Mouse (Mus musculus) v-Abl transformed pro-B cells (cell line): ENCODE data around the gene Fat3.

Source experiments
- in situ Hi-C, 2 experiments: fragments of 400-800 bp; cut with MboI; formaldehyde crosslinking; loops; one replicate each; pipeline ENCODE4 v1.15.1; 2025; ENCODE audit not compliant: unreplicated experiment in 2 of 2

Gene Fat3

GRCm38 (mm10) chr9:16312599-16313197 lies 188.4 kb downstream of the Fat3 start:
- in situ Hi-C loops, result no loop called here

GRCm38 (mm10) chr9:16310855-16311848 lies 189.9 kb downstream of the Fat3 start:
- in situ Hi-C loops, result no loop called here

- in situ Hi-C loops, result no loop called here
These were observed 190.8 kb downstream of the Fat3 start for GRCm38 (mm10) chr9:16310305-16310704.

GRCm38 (mm10) chr9:16307789-16308188 lies 193.3 kb downstream of the Fat3 start:
- in situ Hi-C loops, result no loop called here

- in situ Hi-C loops, result no loop called here
These were observed 194.9 kb downstream of the Fat3 start for GRCm38 (mm10) chr9:16306222-16306621.

GRCm38 (mm10) chr9:16305396-16306086 lies 195.5 kb downstream of the Fat3 start:
- in situ Hi-C loops, result no loop called here

- in situ Hi-C loops, result no loop called here
These were observed 196.1 kb downstream of the Fat3 start for GRCm38 (mm10) chr9:16304949-16305348.

- in situ Hi-C loops, result no loop called here
These were observed 198.6 kb downstream of the Fat3 start for GRCm38 (mm10) chr9:16302484-16302883.

GRCm38 (mm10) chr9:16297935-16298334 lies 203.2 kb downstream of the Fat3 start:
- in situ Hi-C loops, result no loop called here

GRCm38 (mm10) chr9:16293928-16294806 lies 206.9 kb downstream of the Fat3 start:
- in situ Hi-C loops, result no loop called here

GRCm38 (mm10) chr9:16292492-16292891 lies 208.6 kb downstream of the Fat3 start:
- in situ Hi-C loops, result no loop called here

GRCm38 (mm10) chr9:16290911-16291310 lies 210.2 kb downstream of the Fat3 start:
- in situ Hi-C loops, result no loop called here

GRCm38 (mm10) chr9:16283033-16283432 lies 218.1 kb downstream of the Fat3 start:
- in situ Hi-C loops, result no loop called here

GRCm38 (mm10) chr9:16282291-16282804 lies 218.7 kb downstream of the Fat3 start:
- in situ Hi-C loops, result no loop called here

GRCm38 (mm10) chr9:16275589-16275988 lies 225.5 kb downstream of the Fat3 start:
- in situ Hi-C loops, result no loop called here

GRCm38 (mm10) chr9:16274130-16274529 lies 227.0 kb downstream of the Fat3 start:
- in situ Hi-C loops, result no loop called here

- in situ Hi-C loops, result no loop called here
These were observed 228.3 kb downstream of the Fat3 start for GRCm38 (mm10) chr9:16272810-16273209.

- in situ Hi-C loops, result no loop called here
These were observed 230.3 kb downstream of the Fat3 start for GRCm38 (mm10) chr9:16270768-16271114.

- in situ Hi-C loops, result no loop called here
These were observed 230.9 kb downstream of the Fat3 start for GRCm38 (mm10) chr9:16270056-16270767.
